Mouse (Mus musculus): ENCODE results near the gene Bmp8a.

DNA sequence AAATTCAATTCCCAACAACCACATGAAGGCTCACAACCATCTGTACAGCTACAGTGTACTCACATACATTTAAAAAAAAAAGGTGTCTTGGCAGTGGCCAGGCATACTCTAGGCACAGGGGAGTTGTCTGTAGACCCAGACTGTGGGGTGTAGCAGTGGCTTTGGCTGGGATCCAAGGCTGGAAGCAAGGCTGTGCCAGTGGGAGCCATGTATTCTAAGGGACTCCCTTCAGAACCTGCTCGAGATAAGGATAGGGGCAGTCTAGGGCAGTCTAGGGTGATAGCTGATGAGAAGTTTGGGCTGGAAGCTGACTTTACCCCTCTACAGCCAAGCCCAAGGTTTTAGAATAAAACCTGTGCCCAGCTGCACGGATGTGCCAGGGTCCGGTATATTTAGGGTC, 17.0 kb downstream of the Bmp8a start:
- TF ChIP-seq CTCF (IDR thresholded peaks at IDR 0.05; ENCODE audit: control insufficient read depth, insufficient read depth, low read length) = no peak
- no peak for TF ChIP-seq POLR2A (IDR thresholded peaks at IDR 0.05; ENCODE audit: borderline replicate concordance, control insufficient read depth, low read depth, low read length)
